Mouse (Mus musculus): ENCODE measurements at regions not wholly inside any gene's neighbourhood (a gene's known extent, or its start where the extent isn't known, plus 50 kb on each side); places are given as distances from the start of the nearest gene placed in this dataset.

- DNase-seq (ENCODE audit: low spot score) = no peak
Measured at GRCm38 (mm10) chr2:12034323-12034585, 256.6 kb downstream of the Ankrd16 start.

- DNase-seq (ENCODE audit: low spot score) = no peak
Measured at GRCm38 (mm10) chr2:12049386-12049785, 252.3 kb downstream of the Itga8 start.

GRCm38 (mm10) chr2:12049972-12050371 lies 251.8 kb downstream of the Itga8 start:
- DNase-seq (ENCODE audit: low spot score) = no peak

- DNase-seq (ENCODE audit: low spot score) = no peak
Measured at GRCm38 (mm10) chr2:12053404-12054164, 248.1 kb downstream of the Itga8 start.

GRCm38 (mm10) chr2:12054165-12054500 lies 247.6 kb downstream of the Itga8 start:
- DNase-seq (ENCODE audit: low spot score) = no peak

Data from lung, postnatal 25 days (tissue).